30 mouse cellular contexts compared by ENCODE assay signal in the genomic region with DNA sequence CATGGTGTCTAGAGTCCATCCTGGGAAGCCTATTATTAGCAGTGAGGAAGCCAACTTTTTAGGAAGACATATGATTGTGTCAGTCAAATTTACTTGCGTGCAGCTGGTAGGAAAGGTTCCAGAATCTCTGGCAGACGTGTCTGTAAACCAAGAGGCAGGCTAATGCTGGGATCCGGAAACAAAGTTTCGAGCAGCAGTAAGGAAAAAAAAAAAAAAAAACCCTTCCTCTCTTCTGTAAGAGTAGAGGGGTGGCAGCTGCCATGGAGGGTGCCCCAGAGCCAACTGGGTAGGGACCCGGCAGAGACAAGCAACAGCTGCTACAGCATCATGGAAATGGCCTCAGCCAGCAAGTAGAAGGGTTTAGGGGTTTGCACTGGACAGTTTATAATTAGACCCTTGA. TPM values are rescaled to one million over a fixed set of nuclear protein-coding genes. Genes with fewer than 3 reads are reported as not detected.
DNase-seq lines count a peak whose midpoint lies in the region; ATAC-seq and TF ChIP-seq lines count a peak whose summit lies in the region.
"Had no signal": no experiment of that assay in that cellular context is flagged by ENCODE, and none has a peak within 500 bp of the region (broad histone marks: within the 10 kb centered on the region; RNA-seq: fewer than 3 reads in every experiment).

No protein-coding gene starts in this region.

- 0 out of 2 replicates have a peak overlapping the region, but pooled peaks have one; percentile 1 for H3K27ac ChIP-seq in lung, postnatal 0 days (ENCODE audit: low read length)
- no peak overlapping the region for H3K27ac ChIP-seq in limb, embryonic 14.5 days (replicated peaks; ENCODE audit: low read depth, low read length)
- H3K27ac ChIP-seq: embryonic facial prominence, embryonic 12.5 days; forebrain, embryonic 10.5 days; forebrain, embryonic 15.5 days; heart, adult 2 months; hindbrain, embryonic 13.5 days; layer of hippocampus, adult 2 months; liver, embryonic 12.5 days; midbrain, embryonic 12.5 days; neural tube, embryonic 13.5 days had no signal

- no peaks in the 10 kb centered on the region for H3K9me3 ChIP-seq in lung, postnatal 0 days (ENCODE audit: low read length)
- no peaks in the 10 kb centered on the region for H3K9me3 ChIP-seq in limb, embryonic 14.5 days (ENCODE audit: control insufficient read depth, low read length)
- H3K9me3 ChIP-seq: embryonic facial prominence, embryonic 12.5 days; forebrain, embryonic 10.5 days; forebrain, embryonic 15.5 days; heart, embryonic 12.5 days; hindbrain, embryonic 13.5 days; liver, embryonic 12.5 days; megakaryocyte, embryonic 14.5 days; midbrain, embryonic 12.5 days; neural tube, embryonic 13.5 days had no signal

- WGBS in lung, postnatal 0 days, result 40% methylated on average over 5 of the region's 5 CpGs
- WGBS in lung, adult 2 months, result 60% methylated on average over 5 of the region's 5 CpGs
- 79% methylated on average over 5 of the region's 5 CpGs for WGBS in limb, embryonic 14.5 days

- no peak for TF ChIP-seq EP300 in lung, postnatal 0 days (IDR thresholded peaks at IDR 0.05)

- no peak overlapping the region for H3K9ac ChIP-seq in lung, postnatal 0 days (replicated peaks; ENCODE audit: low read depth)
- H3K9ac ChIP-seq in limb, embryonic 14.5 days (ENCODE audit: low read depth, low read length, severe bottlenecking), result no peak overlapping the region
- H3K9ac ChIP-seq: embryonic facial prominence, embryonic 12.5 days; forebrain, embryonic 15.5 days; heart, embryonic 12.5 days; hindbrain, embryonic 13.5 days; liver, embryonic 12.5 days; liver, postnatal 0 days; midbrain, embryonic 12.5 days; neural tube, embryonic 13.5 days had no signal

- no peak for TF ChIP-seq CTCF in lung, postnatal 0 days (IDR thresholded peaks at IDR 0.05)
- TF ChIP-seq CTCF in lung, adult 2 months (IDR thresholded peaks at IDR 0.05; ENCODE audit: insufficient read depth, low read length), result no peak

- H3K27me3 ChIP-seq in lung, postnatal 0 days (replicated peaks; ENCODE audit: insufficient read depth, low read length), result no peaks in the 10 kb centered on the region
- no peaks in the 10 kb centered on the region for H3K27me3 ChIP-seq in limb, embryonic 14.5 days (ENCODE audit: control insufficient read depth, insufficient read depth, low read length)
- H3K27me3 ChIP-seq: embryonic facial prominence, embryonic 12.5 days; forebrain, embryonic 15.5 days; heart, embryonic 12.5 days; hindbrain, embryonic 13.5 days; liver, embryonic 12.5 days; megakaryocyte, embryonic 14.5 days; midbrain, embryonic 12.5 days; neural tube, embryonic 13.5 days had no signal

- H3K4me2 ChIP-seq in lung, postnatal 0 days (replicated peaks; ENCODE audit: low read depth, low read length), result no peak overlapping the region
- no peak overlapping the region for H3K4me2 ChIP-seq in limb, embryonic 14.5 days (replicated peaks; ENCODE audit: low read depth, low read length, severe bottlenecking)
- H3K4me2 ChIP-seq: embryonic facial prominence, embryonic 12.5 days; forebrain, embryonic 15.5 days; heart, embryonic 12.5 days; hindbrain, embryonic 13.5 days; liver, embryonic 12.5 days; midbrain, embryonic 12.5 days; neural tube, embryonic 13.5 days had no signal

- no peak overlapping the region for H3K4me3 ChIP-seq in lung, postnatal 0 days (ENCODE audit: low read depth, low read length)
- H3K4me3 ChIP-seq in lung, adult 2 months (replicated peaks; ENCODE audit: extremely low read depth, low read depth, low read length), result no peak overlapping the region
- H3K4me3 ChIP-seq in limb, embryonic 14.5 days (replicated peaks; ENCODE audit: low read length), result no peak overlapping the region
- H3K4me3 ChIP-seq: embryonic facial prominence, embryonic 12.5 days; forebrain, embryonic 10.5 days; forebrain, embryonic 15.5 days; heart, adult 2 months; heart, embryonic 12.5 days; hindbrain, embryonic 13.5 days; layer of hippocampus, adult 2 months; liver, embryonic 12.5 days; megakaryocyte, embryonic 14.5 days; midbrain, embryonic 12.5 days; neural tube, embryonic 13.5 days had no signal

- DNase-seq in layer of hippocampus, postnatal 10 days (ENCODE audit: low spot score in 2 of 2), result peak; percentile 8 to 10
- DNase-seq in layer of hippocampus, postnatal 25 days (ENCODE audit: extremely low spot score in 1 of 2, low spot score in 1 of 2), result no peak
- peak; percentile 32 for DNase-seq in lung, postnatal 0 days (ENCODE audit: low spot score)
- DNase-seq in lung, adult 2 months, result no peak
- peak; percentile 29 for DNase-seq in limb, embryonic 14.5 days (ENCODE audit: low spot score)
- DNase-seq in skeletal muscle tissue, adult 2 months (ENCODE audit: low read depth, low spot score), result peak; percentile 44
- DNase-seq in cerebellum, adult 9-11 months, result no peak
- DNase-seq: adrenal gland, postnatal 25 days; B cell, adult 2 months; cerebellum, adult 2 months; cerebellum, postnatal 36 days; heart, adult 2 months; heart, postnatal 4 days; kidney, adult 11 months; kidney, postnatal 36 days; layer of hippocampus, postnatal 36 days; liver, postnatal 0 days; right cerebral cortex, postnatal 4 days; thymus, adult 2 months; thymus, postnatal 4 days had no signal

- no peaks in the 10 kb centered on the region for H3K36me3 ChIP-seq in lung, postnatal 0 days (ENCODE audit: insufficient read depth, low read length)
- no peaks in the 10 kb centered on the region for H3K36me3 ChIP-seq in limb, embryonic 14.5 days (ENCODE audit: control insufficient read depth, insufficient read depth, low read length)
- H3K36me3 ChIP-seq: embryonic facial prominence, embryonic 12.5 days; forebrain, embryonic 10.5 days; forebrain, embryonic 15.5 days; heart, embryonic 12.5 days; hindbrain, embryonic 13.5 days; liver, embryonic 12.5 days; midbrain, embryonic 12.5 days; neural tube, embryonic 13.5 days had no signal

- ATAC-seq in lung, postnatal 0 days, result peak; percentile 18; the same call in 1 of the 2 replicates
- peak; percentile 84 for ATAC-seq in limb, embryonic 14.5 days (ENCODE audit: low FRiP score, low read depth)
- ATAC-seq: forebrain, embryonic 15.5 days; liver, embryonic 12.5 days; liver, postnatal 0 days had no signal

- TF ChIP-seq POLR2A in lung, adult 2 months (IDR thresholded peaks at IDR 0.05; ENCODE audit: borderline replicate concordance, extremely low read depth, low read depth, low read length), result no peak
- TF ChIP-seq POLR2A in limb, embryonic 14.5 days (IDR thresholded peaks at IDR 0.05; ENCODE audit: borderline replicate concordance, extremely low read depth, insufficient read depth, insufficient read length), result no peak

- H3K4me1 ChIP-seq in lung, postnatal 0 days (ENCODE audit: insufficient read depth, low read depth, low read length), result no peaks in the 10 kb centered on the region
- H3K4me1 ChIP-seq in lung, adult 2 months (ENCODE audit: control insufficient read depth, insufficient read depth, low read length), result no peaks in the 10 kb centered on the region; the same call in 1 of the 2 replicates
- H3K4me1 ChIP-seq in limb, embryonic 14.5 days (ENCODE audit: control insufficient read depth, insufficient read depth, low read length), result no peaks in the 10 kb centered on the region
- H3K4me1 ChIP-seq: embryonic facial prominence, embryonic 12.5 days; forebrain, embryonic 10.5 days; forebrain, embryonic 15.5 days; heart, embryonic 12.5 days; hindbrain, embryonic 13.5 days; midbrain, embryonic 12.5 days; neural tube, embryonic 13.5 days had no signal

RNA-seq across cellular contexts. Expression of a gene that starts 31.6 kb away (rescaled TPM):
- total RNA-seq in layer of hippocampus, postnatal 10 days (2021), result 1,000 to 10,000 TPM; 1,022 to 1,059 TPM
- total RNA-seq in layer of hippocampus, postnatal 25 days (2021), result 1,000 to 10,000 TPM in 1 of 2 experiments, 100 to 1,000 TPM in 1; 951 to 1,124 TPM
- 277 and 282 TPM in 2 replicates for polyA plus RNA-seq in lung, postnatal 0 days (2015; fragmentation: Nextera tagmentation; extraction: Ambion mirVana)
- 19.0 and 23.2 TPM in 2 replicates for polyA plus RNA-seq in lung, adult 2 months (2012; rRNA removed)
- polyA plus RNA-seq in limb, embryonic 14.5 days (2012; rRNA removed), result 38.1 and 40.9 TPM in 2 replicates
- polyA plus RNA-seq in limb, embryonic 14.5 days (2014; fragmentation: Nextera tagmentation; extraction: Ambion mirVana), result 131 and 138 TPM in 2 replicates

Comparison
In these comparisons a context has a peak if more than half of its experiments do, and no peak if none do; other contexts are left out.
1. DNase-seq: peak in layer of hippocampus, postnatal 10 days (2 of 2), lung, postnatal 0 days (single experiment), limb, embryonic 14.5 days (single experiment) and skeletal muscle tissue, adult 2 months (single experiment); none in layer of hippocampus, postnatal 25 days (0 of 2), lung, adult 2 months (single experiment) and cerebellum, adult 9-11 months (single experiment).